Mouse (Mus musculus) liver, embryonic 15.5 days (tissue): ENCODE measurements around the gene Pde4dip. TPM values are rescaled to one million over a fixed set of nuclear protein-coding genes. Genes with fewer than 3 reads are reported as not detected.

Source experiments
- ATAC-seq: fragments of 200-750 bp; cut with Nextera tagmentation; 2 replicates; pipeline ENCODE4 v1.8.0; 2017; ENCODE audit warnings: moderate number of reproducible peaks, mild to moderate bottlenecking, moderate library complexity; ENCODE audit not compliant: insufficient read depth
- H3K27ac ChIP-seq: fragments of 300-500 bp; sonication (generic); replicated peaks from 2 replicates; pipeline ENCODE4 v1.5.1; 2015; ENCODE audit warnings: mild to moderate bottlenecking, inconsistent platforms
- H3K27me3 ChIP-seq: fragments of 300-500 bp; sonication (generic); 2 replicates; pipeline ENCODE4 v1.6.1; 2015; ENCODE audit warnings: mild to moderate bottlenecking, inconsistent platforms
- H3K36me3 ChIP-seq: fragments of 300-500 bp; sonication (generic); replicated peaks from 2 replicates; pipeline ENCODE4 v1.6.1; 2015; ENCODE audit warnings: moderate library complexity, mild to moderate bottlenecking, inconsistent platforms
- H3K4me1 ChIP-seq: fragments of 300-500 bp; sonication (generic); replicated peaks from 2 replicates; pipeline ENCODE4 v1.6.1; 2015; ENCODE audit warnings: inconsistent platforms
- H3K4me2 ChIP-seq: fragments of 300-500 bp; sonication (generic); 2 replicates; pipeline ENCODE4 v1.6.1; 2015; ENCODE audit warnings: moderate library complexity, mild to moderate bottlenecking, inconsistent platforms
- H3K4me3 ChIP-seq: fragments of 300-500 bp; sonication (generic); replicated peaks from 2 replicates; pipeline ENCODE4 v1.5.1; 2015; ENCODE audit warnings: mild to moderate bottlenecking, inconsistent platforms
- H3K9ac ChIP-seq: fragments of 300-500 bp; sonication (generic); 2 replicates; pipeline ENCODE4 v1.6.1; 2015; ENCODE audit warnings: moderate library complexity, mild to moderate bottlenecking, inconsistent platforms
- H3K9me3 ChIP-seq: fragments of 300-500 bp; sonication (generic); replicated peaks from 2 replicates; pipeline ENCODE4 v1.6.1; 2016; ENCODE audit warnings: inconsistent platforms
- WGBS: fragments of 180-500 bp; shearing (Covaris S2); methylation state at CpG from one replicate; pipeline ENCODE4 v1.1.7; 2015; ENCODE audit warnings: mixed read lengths; ENCODE audit not compliant: insufficient replicate concordance; 5-methylcytosine and 5-hydroxymethylcytosine counted together
- polyA plus RNA-seq: library from polyadenylated mRNA; unstranded; fragments of >200 nt; fragmentation: Nextera tagmentation; extraction: Ambion mirVana; gene quantifications from 2 replicates; pipeline ENCODE4 v1.2.1, GENCODE M21; 2015

The Pde4dip gene
- polyA plus RNA-seq, 1 experiment from 2014 or later = 9.6 TPM

DNA sequence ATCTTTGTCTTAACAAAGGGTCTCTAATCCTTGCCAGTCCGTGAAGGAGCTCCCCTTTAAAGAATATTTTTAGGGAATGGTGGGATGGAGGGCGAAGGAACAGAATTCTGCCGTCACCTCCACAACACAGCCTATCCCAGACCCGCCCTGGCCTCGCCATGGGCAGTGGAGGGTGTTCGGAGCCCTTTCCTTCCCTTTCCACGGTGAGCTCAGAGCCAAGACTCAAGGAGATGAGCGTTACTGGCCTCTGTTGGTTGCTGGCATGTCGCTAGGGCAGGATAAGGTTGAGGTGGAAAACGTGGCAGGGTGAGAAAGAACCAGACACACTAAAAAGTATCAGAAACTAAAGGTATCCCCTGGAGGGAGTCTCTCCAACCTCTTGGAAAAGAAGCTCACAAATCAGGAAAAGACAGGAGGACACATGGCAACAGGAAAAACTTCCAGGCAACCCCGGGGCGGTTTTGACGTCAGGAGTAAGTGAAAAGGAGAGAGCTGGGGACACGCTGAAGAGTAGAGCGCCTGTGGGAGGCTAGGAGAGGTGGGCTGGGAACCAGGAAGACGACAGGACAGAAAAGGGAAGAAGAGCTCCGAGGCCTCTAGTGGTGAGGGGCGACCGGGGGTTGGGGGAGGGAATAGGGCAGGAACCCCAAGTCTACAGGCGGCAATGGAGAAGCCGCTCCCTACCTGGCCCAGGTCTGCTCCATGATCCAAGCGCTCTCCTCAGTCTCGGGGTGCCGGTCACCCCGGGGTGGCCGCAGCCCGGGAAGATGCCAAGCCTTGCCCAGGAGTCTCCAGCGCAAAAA lies 21.1 kb downstream of the Pde4dip start:
- no peaks in the 10 kb centered on the region for H3K9me3 ChIP-seq
- 0 out of 2 replicates have a peak overlapping the region, but pooled peaks have one; percentile 24 for H3K27ac ChIP-seq
- H3K4me2 ChIP-seq = peak overlapping the region; percentile 63
- 5% methylated on average over 28 of the region's 28 CpGs for WGBS
- peak; percentile 37; the same call in 1 of the 2 replicates for ATAC-seq
- peaks cover 37% of the 10 kb centered on the region for H3K27me3 ChIP-seq
- peak overlapping the region; percentile 46; the same call in 1 of the 2 replicates for H3K9ac ChIP-seq
- peaks cover 13% of the 10 kb centered on the region; the same call in 1 of the 2 replicates for H3K4me1 ChIP-seq
- no peaks in the 10 kb centered on the region for H3K36me3 ChIP-seq
- peak overlapping the region; percentile 54 for H3K4me3 ChIP-seq

DNA sequence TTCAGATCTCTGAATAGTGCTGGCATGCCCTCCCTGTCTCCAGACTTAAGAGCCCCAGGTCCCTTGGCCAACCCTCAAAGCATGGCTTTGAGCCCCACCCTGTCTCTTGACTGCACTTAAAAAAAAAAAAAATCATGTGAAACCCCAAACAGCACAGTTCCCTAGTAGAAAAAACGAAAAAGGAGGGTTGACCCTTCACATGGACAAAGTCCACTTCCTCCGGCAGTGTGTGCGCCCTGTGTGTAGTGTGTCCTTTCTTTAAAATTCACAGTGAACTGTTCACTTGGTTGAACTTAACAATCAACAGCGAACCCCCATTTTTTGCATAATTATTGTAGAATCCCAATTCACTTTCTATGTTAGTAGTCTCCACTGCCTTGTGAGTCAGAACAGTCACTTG lies 21.8 kb downstream of the Pde4dip start:
- Histone ChIP-seq H3K36me3 (no peaks in the 10 kb centered on the region), H3K4me1 (peaks cover 13% of the 10 kb centered on the region; the same call in 1 of the 2 replicates), H3K9ac (no peak overlapping the region; the same call in 1 of the 2 replicates), H3K4me3 (peak overlapping the region; percentile 54), H3K9me3 (no peaks in the 10 kb centered on the region), H3K27me3 (peaks cover 37% of the 10 kb centered on the region), H3K27ac (0 out of 2 replicates have a peak overlapping the region, but pooled peaks have one; percentile 24), H3K4me2 (peak overlapping the region; percentile 63)
- 46% methylated on average over 4 of the region's 4 CpGs for WGBS
- no peak for ATAC-seq

DNA sequence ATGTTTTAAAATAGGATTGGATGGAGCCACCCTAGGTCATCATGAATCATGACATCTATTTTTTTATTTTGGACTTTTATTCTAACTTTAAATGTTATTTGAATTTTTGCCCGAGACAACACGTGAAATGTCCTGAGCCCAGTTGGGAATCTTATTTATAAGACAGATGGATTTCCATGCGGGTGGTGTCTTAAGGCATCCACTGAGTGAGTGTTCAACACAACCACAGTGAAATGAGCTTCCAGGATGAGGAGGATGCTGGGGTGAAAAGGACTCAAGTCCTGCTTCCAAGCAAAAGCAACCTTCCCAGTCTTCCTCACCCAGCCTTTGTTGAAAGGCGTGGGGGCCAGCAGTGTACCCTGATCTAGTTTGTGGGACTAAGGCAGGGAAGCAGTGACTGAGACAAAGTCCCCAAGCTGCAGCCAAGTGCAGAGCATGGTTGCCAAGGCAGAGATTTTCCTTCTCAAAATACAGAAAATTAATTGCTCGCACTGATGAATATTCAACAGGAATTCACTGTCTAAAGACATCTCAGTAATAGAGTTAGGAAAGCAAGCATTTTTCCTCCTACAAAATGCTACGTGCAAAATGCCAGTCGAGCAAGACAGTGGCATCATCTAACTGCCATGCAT lies 27.6 kb downstream of the Pde4dip start:
- no peaks in the 10 kb centered on the region for H3K36me3 ChIP-seq
- H3K9me3 ChIP-seq = no peaks in the 10 kb centered on the region
- no peak overlapping the region for H3K9ac ChIP-seq
- no peak overlapping the region for H3K4me2 ChIP-seq
- no peak overlapping the region for H3K4me3 ChIP-seq
- no peak overlapping the region for H3K27ac ChIP-seq
- no peak for ATAC-seq
- H3K27me3 ChIP-seq = no peaks in the 10 kb centered on the region
- WGBS = 61% methylated on average over 7 of the region's 7 CpGs
- no peaks in the 10 kb centered on the region for H3K4me1 ChIP-seq

DNA sequence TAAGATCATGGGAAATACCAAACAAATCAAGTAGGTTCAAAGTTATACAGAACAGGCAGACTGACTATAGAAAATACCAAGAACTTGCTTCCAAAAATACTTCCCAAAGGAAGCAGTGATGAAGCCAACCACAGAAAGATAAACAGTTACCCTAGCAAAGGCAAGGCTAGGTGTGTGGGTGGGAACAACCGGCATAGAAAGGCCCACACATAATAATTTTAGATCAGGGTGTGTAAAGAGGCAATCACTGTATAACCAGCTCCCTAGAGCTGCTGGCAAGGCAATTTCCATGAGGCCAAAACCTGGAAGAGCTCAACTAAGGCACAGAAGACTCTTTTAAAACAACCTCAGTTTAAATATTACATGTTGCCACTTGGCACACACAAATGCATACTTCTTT lies 29.1 kb downstream of the Pde4dip start:
- H3K9me3 ChIP-seq = no peaks in the 10 kb centered on the region
- no peaks in the 10 kb centered on the region for H3K4me1 ChIP-seq
- 51% methylated on average over 1 of the region's 1 CpGs for WGBS
- H3K27ac ChIP-seq = no peak overlapping the region
- no peak overlapping the region for H3K9ac ChIP-seq
- ATAC-seq = no peak
- no peak overlapping the region for H3K4me3 ChIP-seq
- H3K27me3 ChIP-seq = no peaks in the 10 kb centered on the region
- no peaks in the 10 kb centered on the region for H3K36me3 ChIP-seq
- no peak overlapping the region for H3K4me2 ChIP-seq

DNA sequence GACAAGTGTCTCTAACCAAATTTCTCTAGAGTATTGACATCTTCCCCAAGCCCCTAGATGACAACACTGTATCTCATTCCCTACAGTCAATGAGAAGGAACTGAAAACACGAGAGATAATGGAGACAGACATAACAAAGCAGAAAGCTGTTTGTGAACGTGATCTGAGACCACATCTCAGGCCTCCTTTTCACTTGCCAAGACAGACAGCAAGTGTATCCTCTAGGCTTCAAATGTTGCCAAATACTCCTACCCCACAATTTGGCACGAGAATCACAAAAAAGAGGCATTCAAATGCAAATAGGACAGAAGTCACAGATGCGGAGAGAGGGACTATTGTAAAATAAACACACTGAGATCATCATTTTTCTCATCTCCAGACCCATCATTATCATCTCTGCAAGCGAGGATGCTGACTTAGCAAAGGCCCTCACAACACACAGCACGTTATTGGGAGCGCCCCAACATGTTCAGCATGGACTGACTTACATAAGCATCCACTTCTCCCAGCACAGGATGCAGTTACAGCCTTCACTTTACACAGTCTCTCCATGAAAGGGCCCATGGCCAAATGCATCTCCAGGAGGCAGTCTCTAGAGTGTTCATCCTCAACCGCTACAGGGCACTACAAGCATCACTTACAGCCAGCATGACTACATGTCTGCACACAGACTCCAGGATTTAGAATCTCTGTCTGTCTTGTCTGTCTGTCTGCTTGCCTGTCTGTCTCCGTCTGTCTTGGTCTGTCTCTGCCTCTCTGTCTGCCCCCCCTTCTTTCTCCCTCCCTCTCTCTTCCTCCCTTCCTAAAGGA lies 33.7 kb downstream of the Pde4dip start:
- Histone ChIP-seq H3K9me3 (no peaks in the 10 kb centered on the region), H3K4me3 (no peak overlapping the region), H3K4me1 (no peaks in the 10 kb centered on the region), H3K36me3 (no peaks in the 10 kb centered on the region), H3K9ac (no peak overlapping the region), H3K27ac (no peak overlapping the region), H3K4me2 (no peak overlapping the region), H3K27me3 (no peaks in the 10 kb centered on the region)
- no peak for ATAC-seq
- WGBS = 54% methylated on average over 9 of the region's 9 CpGs

DNA sequence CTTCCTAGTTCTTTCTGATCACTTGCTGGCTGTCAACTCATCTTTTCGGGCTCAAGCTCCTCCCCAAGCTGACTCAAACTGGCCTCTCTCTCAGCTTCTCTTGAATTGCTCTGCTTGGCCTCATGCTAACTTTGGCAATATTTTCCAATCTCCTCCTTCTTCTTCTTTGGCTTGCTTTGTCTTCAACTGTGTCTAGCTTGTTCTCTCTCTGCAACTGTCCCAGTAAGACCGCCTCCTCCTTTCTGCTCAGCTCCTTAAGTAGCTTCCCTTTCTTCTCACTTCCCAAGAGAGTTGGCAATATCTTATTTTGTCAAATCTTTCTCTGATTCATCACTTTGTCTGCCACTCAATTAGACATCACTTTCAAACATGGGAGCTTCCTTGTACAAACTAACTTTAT lies 36.7 kb downstream of the Pde4dip start:
- Histone ChIP-seq H3K4me2 (no peak overlapping the region), H3K27me3 (no peaks in the 10 kb centered on the region), H3K9ac (no peak overlapping the region), H3K9me3 (no peaks in the 10 kb centered on the region), H3K4me3 (no peak overlapping the region), H3K27ac (no peak overlapping the region), H3K4me1 (no peaks in the 10 kb centered on the region), H3K36me3 (no peaks in the 10 kb centered on the region)
- WGBS = 62% methylated on average over 2 of the region's 2 CpGs
- no peak for ATAC-seq

DNA sequence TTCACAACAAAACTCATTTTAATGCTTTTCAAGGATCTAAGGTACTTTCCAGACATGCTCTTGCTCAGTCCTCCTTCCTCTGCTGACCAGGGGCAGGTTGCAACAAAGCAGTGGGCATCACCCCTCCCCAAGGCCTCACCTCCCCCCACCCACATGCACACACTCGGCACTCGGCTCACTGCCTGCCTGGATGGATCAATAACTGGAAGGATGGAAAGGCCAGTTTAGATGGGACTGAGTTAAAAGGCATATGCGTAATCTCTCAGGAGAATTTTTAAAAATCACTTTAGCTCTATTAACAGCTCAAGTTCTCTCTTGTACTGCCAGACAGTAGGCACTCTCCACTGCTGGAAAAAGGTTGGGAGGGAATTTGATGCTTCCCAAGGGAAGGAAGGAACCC lies 40.9 kb downstream of the Pde4dip start:
- Histone ChIP-seq H3K9ac (no peak overlapping the region), H3K4me3 (no peak overlapping the region), H3K9me3 (no peaks in the 10 kb centered on the region), H3K36me3 (no peaks in the 10 kb centered on the region), H3K4me2 (no peak overlapping the region), H3K27me3 (no peaks in the 10 kb centered on the region), H3K4me1 (peaks cover 6% of the 10 kb centered on the region; the same call in 1 of the 2 replicates), H3K27ac (no peak overlapping the region)
- no peak for ATAC-seq
- WGBS = 51% methylated on average over 3 of the region's 3 CpGs

DNA sequence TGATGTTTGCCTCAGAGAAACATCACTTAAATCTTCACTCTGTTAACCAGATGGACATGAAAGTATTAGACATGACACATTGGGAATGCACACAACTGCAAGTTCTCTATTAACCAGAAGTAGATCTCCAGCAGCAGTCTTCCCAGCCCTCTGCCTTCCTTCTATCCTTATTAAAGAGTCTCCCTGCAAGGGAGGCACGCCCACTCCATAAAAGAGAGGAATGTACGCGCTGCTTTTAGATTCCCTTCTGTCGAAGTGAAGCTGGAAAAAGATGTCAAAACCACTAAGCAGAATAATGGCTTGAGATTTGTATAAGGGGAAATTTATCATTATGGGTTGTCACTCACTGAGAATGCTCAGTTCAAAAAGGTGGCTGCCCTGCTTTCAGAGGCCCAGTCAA lies 42.1 kb downstream of the Pde4dip start:
- Histone ChIP-seq H3K27ac (no peak overlapping the region), H3K36me3 (no peaks in the 10 kb centered on the region), H3K9ac (no peak overlapping the region), H3K27me3 (no peaks in the 10 kb centered on the region), H3K4me2 (no peak overlapping the region), H3K4me3 (no peak overlapping the region), H3K4me1 (peaks cover 6% of the 10 kb centered on the region; the same call in 1 of the 2 replicates), H3K9me3 (no peaks in the 10 kb centered on the region)
- no peak for ATAC-seq
- WGBS = 74% methylated on average over 4 of the region's 4 CpGs

DNA sequence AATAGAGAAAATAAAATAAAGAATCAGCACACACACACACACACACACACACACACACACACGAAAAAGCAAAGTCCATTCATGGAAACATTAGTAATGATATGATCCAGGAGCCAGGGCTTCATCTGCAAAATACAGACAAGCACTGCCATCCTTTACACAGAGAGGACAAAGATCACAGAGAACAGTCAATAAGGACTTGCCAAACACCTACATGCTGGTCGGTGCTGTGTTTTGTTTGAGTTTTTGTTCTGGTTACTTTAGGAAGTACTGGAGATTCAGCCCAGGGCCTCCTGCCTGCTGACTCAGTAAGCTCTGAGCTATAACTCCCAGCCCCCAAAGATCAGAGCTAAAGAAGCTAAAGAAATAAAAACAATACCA lies 43.7 kb downstream of the Pde4dip start:
- H3K27me3 ChIP-seq = no peaks in the 10 kb centered on the region
- H3K36me3 ChIP-seq = no peaks in the 10 kb centered on the region
- peaks cover 6% of the 10 kb centered on the region; the same call in 1 of the 2 replicates for H3K4me1 ChIP-seq
- no peak overlapping the region for H3K4me2 ChIP-seq
- WGBS = 26% methylated on average over 2 of the region's 2 CpGs
- no peaks in the 10 kb centered on the region for H3K9me3 ChIP-seq
- peak overlapping the region; percentile 45 for H3K27ac ChIP-seq
- H3K4me3 ChIP-seq = no peak overlapping the region
- peak; percentile 71 for ATAC-seq
- no peak overlapping the region for H3K9ac ChIP-seq

DNA sequence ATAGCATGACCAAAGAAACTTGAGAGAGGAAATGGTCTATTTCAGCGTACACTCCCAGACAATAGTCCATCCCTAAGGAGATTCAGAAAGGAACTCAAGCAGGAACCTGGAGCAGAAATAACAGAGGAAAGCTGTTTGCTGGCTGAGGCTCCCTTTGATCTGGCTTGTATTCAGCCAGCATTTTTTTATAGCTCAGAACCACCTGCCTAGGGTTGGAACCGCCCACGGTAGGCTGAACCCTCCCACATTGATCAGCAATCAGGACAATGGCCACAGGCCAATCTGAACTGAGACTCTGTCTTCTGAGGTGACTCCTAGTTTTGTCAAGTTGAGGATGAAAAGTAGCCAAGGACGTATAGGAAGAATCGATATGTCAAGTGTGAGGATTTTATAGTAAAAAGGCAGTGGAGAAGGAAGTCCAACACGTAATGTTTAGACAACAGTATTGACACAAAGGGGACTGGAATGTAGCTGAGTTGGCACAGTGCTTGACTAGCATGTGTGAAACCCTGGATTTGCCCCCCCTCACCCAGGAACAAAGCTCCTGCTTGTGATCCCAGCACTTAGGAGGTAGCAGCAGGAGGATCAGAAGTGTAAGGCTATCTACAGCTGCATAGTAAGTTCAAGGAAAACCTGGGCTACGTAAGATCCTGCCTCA lies 44.2 kb downstream of the Pde4dip start:
- 60% methylated on average over 7 of the region's 7 CpGs for WGBS
- Histone ChIP-seq H3K4me2 (no peak overlapping the region), H3K4me1 (peaks cover 6% of the 10 kb centered on the region; the same call in 1 of the 2 replicates), H3K9me3 (no peaks in the 10 kb centered on the region), H3K36me3 (no peaks in the 10 kb centered on the region), H3K27ac (peak overlapping the region; percentile 45), H3K9ac (no peak overlapping the region), H3K4me3 (no peak overlapping the region), H3K27me3 (no peaks in the 10 kb centered on the region)
- ATAC-seq = peak; percentile 49
